Mouse (Mus musculus) neural tube, embryonic 14.5 days (tissue): Measurements from ENCODE around the gene Elovl6. TPM values are rescaled to one million over a fixed set of nuclear protein-coding genes. Genes with fewer than 3 reads are reported as not detected.

ENCODE experiments used
- ATAC-seq: fragments of 200-750 bp; cut with Nextera tagmentation; 2 replicates; pipeline ENCODE4 v1.8.0; 2017; ENCODE audit warnings: low read depth, mild to moderate bottlenecking, moderate TSS enrichment, moderate library complexity
- H3K27ac ChIP-seq: fragments of 300-500 bp; sonication (generic); 2 replicates; pipeline ENCODE4 v1.5.1; 2014; ENCODE audit warnings: low read depth, mild to moderate bottlenecking, control low read depth, low read length, moderate library complexity, mixed read lengths
- H3K27me3 ChIP-seq: fragments of 300-500 bp; sonication (generic); 2 replicates; pipeline ENCODE4 v1.6.1; 2014; ENCODE audit warnings: low read length; ENCODE audit not compliant: control insufficient read depth, insufficient read depth
- H3K36me3 ChIP-seq: fragments of 300-500 bp; sonication (generic); 2 replicates; pipeline ENCODE4 v1.6.1; 2014; ENCODE audit warnings: low read length, mixed read lengths; ENCODE audit not compliant: control insufficient read depth, insufficient read depth
- H3K4me1 ChIP-seq: fragments of 300-500 bp; sonication (generic); 2 replicates; pipeline ENCODE4 v1.6.1; 2014; ENCODE audit warnings: low read length; ENCODE audit not compliant: control insufficient read depth, insufficient read depth
- H3K4me2 ChIP-seq: fragments of 300-500 bp; sonication (generic); 2 replicates; pipeline ENCODE4 v1.6.1; 2014; ENCODE audit warnings: mild to moderate bottlenecking, low read depth, low read length, control low read depth
- H3K4me3 ChIP-seq: fragments of 300-500 bp; sonication (generic); 2 replicates; pipeline ENCODE4 v1.5.1; 2014; ENCODE audit warnings: low read depth, low read length, control low read depth, mixed read lengths
- H3K9ac ChIP-seq: fragments of 300-500 bp; sonication (generic); replicated peaks from 2 replicates; pipeline ENCODE4 v1.6.1; 2014; ENCODE audit warnings: low read depth, mild to moderate bottlenecking, control low read depth, low read length, mixed read lengths
- H3K9me3 ChIP-seq: fragments of 300-500 bp; sonication (generic); 2 replicates; pipeline ENCODE4 v1.6.1; 2016; ENCODE audit warnings: low read length; ENCODE audit not compliant: control insufficient read depth
- whole genome bisulfite sequencing: fragments of 180-500 bp; shearing (Covaris S2); extraction: QIAGEN DNeasy Blood & Tissue Kit; methylation state at CpG from one replicate; pipeline ENCODE4 v1.1.7; 2014; 5-methylcytosine and 5-hydroxymethylcytosine counted together
- polyA plus RNA-seq: library from polyadenylated mRNA; unstranded; fragments of >200 nt; fragmentation: Nextera tagmentation; extraction: Ambion mirVana; gene quantifications from 2 replicates; pipeline ENCODE4 v1.2.1, GENCODE M21; 2014

Gene Elovl6
- polyA plus RNA-seq, 1 experiment from 2014 or later: 35.0 TPM

DNA sequence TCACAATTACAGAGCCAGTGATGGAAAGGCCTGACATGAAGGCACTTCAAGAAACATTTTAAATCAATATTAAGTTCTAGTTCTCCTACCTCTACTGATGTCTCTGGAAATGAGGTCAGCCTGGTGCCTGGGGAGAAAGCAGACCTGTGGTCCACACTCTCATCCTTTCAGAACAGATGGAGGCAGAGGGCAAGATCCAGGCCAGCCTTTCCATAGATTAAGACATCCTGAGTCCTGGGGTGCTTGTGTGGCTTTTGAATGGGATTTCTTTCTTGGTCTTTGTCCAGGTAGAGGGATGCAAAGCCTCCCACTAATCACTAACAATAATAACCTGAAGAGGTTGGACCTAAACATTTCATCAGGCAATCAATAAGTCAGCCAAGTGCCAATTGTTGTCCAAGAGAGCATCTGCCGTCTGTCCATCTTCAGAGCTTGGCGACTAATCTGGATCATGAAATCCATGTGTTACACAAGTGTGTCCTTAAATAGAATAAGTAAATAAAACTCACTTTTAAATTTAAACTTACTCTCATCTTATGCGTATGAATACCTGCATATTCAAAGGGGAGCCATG, 16.2 kb upstream of the Elovl6 start:
- Histone ChIP-seq H3K4me2 (no peak overlapping the region), H3K9me3 (no peaks in the 10 kb centered on the region), H3K36me3 (no peaks in the 10 kb centered on the region), H3K4me3 (no peak overlapping the region), H3K4me1 (no peaks in the 10 kb centered on the region), H3K9ac (no peak overlapping the region), H3K27me3 (no peaks in the 10 kb centered on the region), H3K27ac (no peak overlapping the region)
- 93% methylated on average over 3 of the region's 3 CpGs for WGBS
- ATAC-seq: no peak

DNA sequence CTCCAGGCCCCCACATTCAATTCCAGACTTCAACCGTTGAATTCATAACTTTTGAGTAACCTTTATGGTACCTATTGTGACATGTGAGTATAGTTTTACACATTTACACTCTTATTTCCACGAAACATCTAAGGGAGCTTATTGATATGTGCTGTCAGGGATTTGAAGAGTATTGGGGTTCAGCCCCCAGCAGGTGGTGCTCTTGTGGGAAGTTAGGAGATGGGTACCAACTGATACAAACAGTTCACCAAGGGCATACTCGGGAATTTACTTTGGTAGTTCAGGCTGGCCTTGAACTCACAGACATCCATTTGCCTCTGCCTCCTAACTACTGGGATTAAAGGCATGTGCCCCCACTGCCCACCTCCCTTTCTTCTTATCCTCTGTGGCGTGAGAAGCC, 11.7 kb upstream of the Elovl6 start:
- Histone ChIP-seq H3K27ac (no peak overlapping the region), H3K9me3 (no peaks in the 10 kb centered on the region), H3K36me3 (no peaks in the 10 kb centered on the region), H3K4me1 (no peaks in the 10 kb centered on the region), H3K4me2 (no peak overlapping the region), H3K9ac (no peak overlapping the region), H3K27me3 (no peaks in the 10 kb centered on the region), H3K4me3 (no peak overlapping the region)
- WGBS: 82% methylated on average over 4 of the region's 4 CpGs
- no peak for ATAC-seq

DNA sequence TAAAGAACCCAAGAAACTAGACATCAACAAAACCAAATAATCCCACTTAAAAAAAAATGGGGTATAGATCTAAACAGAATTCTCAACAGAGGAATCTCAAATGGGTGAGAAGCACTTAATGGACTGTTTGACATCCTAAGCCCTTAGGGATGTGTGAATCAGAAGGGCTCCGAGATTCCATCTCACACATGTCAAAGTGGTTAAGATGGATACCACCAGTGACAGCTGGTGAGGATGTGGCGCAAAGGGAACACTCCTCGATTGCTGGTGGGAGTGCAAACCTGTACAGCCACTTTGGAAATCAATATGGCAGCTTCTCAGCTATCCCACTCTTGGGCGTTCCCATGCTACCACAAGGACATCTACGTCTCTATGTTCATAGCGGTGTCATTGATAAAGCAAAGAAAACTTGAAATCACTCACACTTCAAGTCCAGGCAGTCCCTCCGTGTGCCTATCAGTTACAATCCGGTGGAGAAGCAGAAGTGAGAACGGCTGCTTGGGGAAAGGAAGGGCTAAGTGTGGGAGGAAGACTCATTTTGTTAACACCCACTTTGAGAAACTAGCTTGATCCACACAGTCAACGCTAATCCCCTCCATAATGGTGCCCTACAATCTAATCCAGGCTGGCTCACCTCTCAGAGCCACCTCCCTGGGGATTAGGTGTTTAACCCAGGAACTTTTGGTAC, 8.6 kb upstream of the Elovl6 start:
- Histone ChIP-seq H3K9me3 (no peaks in the 10 kb centered on the region), H3K4me2 (no peak overlapping the region), H3K4me1 (no peaks in the 10 kb centered on the region), H3K27me3 (no peaks in the 10 kb centered on the region), H3K4me3 (no peak overlapping the region), H3K36me3 (no peaks in the 10 kb centered on the region), H3K9ac (no peak overlapping the region), H3K27ac (no peak overlapping the region)
- 94% methylated on average over 10 of the region's 10 CpGs for WGBS
- ATAC-seq: no peak

DNA sequence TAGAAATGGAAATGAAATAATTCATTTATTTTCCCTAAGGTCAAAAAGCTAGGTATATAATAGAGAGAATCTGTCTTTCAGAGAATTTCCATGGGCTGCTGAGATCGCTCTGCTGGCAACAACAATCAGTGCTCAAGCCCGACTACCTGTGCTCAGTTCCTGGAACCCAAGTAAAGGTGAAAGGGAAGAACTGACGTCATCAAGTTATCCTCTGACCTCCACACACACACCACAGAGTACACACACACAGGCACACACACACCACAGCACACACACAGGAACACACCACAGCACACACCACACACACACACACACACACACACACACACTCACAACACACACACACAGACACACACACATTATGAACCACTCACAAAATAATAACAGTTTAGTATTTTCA, 5.1 kb upstream of the Elovl6 start:
- Histone ChIP-seq H3K4me1 (no peaks in the 10 kb centered on the region), H3K9ac (no peak overlapping the region), H3K27ac (no peak overlapping the region), H3K4me3 (no peak overlapping the region), H3K9me3 (no peaks in the 10 kb centered on the region), H3K36me3 (no peaks in the 10 kb centered on the region), H3K4me2 (no peak overlapping the region), H3K27me3 (no peaks in the 10 kb centered on the region)
- ATAC-seq: no peak
- WGBS: 89% methylated on average over 3 of the region's 3 CpGs

DNA sequence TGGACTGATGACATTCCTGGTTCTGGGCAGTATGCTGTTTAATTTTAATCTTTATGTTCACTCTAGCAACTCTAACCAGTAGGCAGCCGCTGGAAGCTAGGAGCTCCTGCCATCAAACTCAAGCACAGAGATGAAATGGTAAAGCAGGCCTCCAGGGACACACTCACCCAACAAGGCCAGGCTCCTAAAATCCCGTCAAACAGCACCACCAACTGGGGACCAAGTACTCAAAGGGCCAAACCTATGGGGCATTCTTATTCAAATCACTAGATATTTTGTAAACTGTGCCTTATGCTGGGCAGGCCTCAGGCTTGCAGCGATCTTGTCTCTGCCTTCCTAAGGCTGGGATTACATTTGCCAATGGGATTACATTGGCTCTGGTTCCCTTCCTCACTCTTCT, 2.8 kb upstream of the Elovl6 start:
- Histone ChIP-seq H3K27me3 (no peaks in the 10 kb centered on the region), H3K36me3 (no peaks in the 10 kb centered on the region), H3K9me3 (no peaks in the 10 kb centered on the region), H3K27ac (no peak overlapping the region), H3K9ac (no peak overlapping the region), H3K4me2 (no peak overlapping the region), H3K4me3 (no peak overlapping the region), H3K4me1 (no peaks in the 10 kb centered on the region)
- no peak for ATAC-seq
- WGBS: 56% methylated on average over 3 of the region's 3 CpGs

GRCm38 (mm10) chr3:129530461-129530860, 1.7 kb upstream of the Elovl6 start:
- Histone ChIP-seq H3K4me1 (peaks cover 8% of the 10 kb centered on the region), H3K27ac (no peak overlapping the region), H3K9me3 (no peaks in the 10 kb centered on the region), H3K9ac (no peak overlapping the region), H3K4me2 (no peak overlapping the region), H3K36me3 (no peaks in the 10 kb centered on the region), H3K27me3 (no peaks in the 10 kb centered on the region), H3K4me3 (no peak overlapping the region)
- no peak for ATAC-seq
- WGBS: 96% methylated on average over 6 of the region's 6 CpGs

GRCm38 (mm10) chr3:129532865-129533742, 949 bp downstream of the Elovl6 start:
- Histone ChIP-seq H3K4me3 (peak overlapping the region; percentile 88), H3K27ac (peak overlapping the region; percentile 96), H3K36me3 (no peaks in the 10 kb centered on the region), H3K9ac (peak overlapping the region; percentile 95), H3K9me3 (no peaks in the 10 kb centered on the region), H3K27me3 (no peaks in the 10 kb centered on the region), H3K4me2 (peak overlapping the region; percentile 90), H3K4me1 (peaks cover 19% of the 10 kb centered on the region)
- peak; percentile 22 for ATAC-seq
- under 1% methylated on average over 40 of the region's 40 CpGs for WGBS

- under 1% methylated on average over 53 of the region's 74 CpGs for WGBS
- peak overlapping the region; percentile 88 for H3K4me3 ChIP-seq
- H3K36me3 ChIP-seq: no peaks in the 10 kb centered on the region
- ATAC-seq: peak; percentile 29
- H3K4me2 ChIP-seq: peak overlapping the region; percentile 90
- peak overlapping the region; percentile 95 for H3K9ac ChIP-seq
- no peaks in the 10 kb centered on the region for H3K27me3 ChIP-seq
- H3K4me1 ChIP-seq: peaks cover 19% of the 10 kb centered on the region
- H3K9me3 ChIP-seq: no peaks in the 10 kb centered on the region
- peak overlapping the region; percentile 96 for H3K27ac ChIP-seq
Observed at GRCm38 (mm10) chr3:129533743-129534530, 1.8 kb downstream of the Elovl6 start.
